Mouse (Mus musculus): ENCODE results near the gene Skap2. TPM values are rescaled to one million over a fixed set of nuclear protein-coding genes. Genes with fewer than 3 reads are reported as not detected.

Gene Skap2
- polyA plus RNA-seq, 1 experiment = 13.3 TPM

DNA sequence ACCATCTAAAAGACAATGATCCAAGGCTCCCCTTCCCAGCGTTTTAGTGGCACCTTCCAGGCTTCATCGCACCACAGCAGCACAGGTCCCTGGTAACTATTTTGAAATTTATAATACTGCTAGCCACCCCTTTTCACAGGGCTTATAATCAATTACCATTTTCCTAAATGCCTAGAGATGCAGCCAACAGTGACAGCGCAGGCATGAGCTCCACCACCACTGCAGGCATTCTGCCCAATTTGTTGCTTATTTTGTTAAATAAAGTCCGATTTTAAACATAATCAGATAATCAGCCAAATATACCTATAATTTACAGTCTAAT is 13.2 kb downstream of the Skap2 start:
- Histone ChIP-seq H3K79me2 (ENCODE audit: control insufficient read depth, insufficient read depth) (no peaks in the 10 kb centered on the region), H3K27me3 (ENCODE audit: control insufficient read depth, insufficient read depth, insufficient read length) (no peaks in the 10 kb centered on the region), H3K79me3 (ENCODE audit: low read depth) (no peaks in the 10 kb centered on the region), H3ac (ENCODE audit: control insufficient read depth, insufficient read length, low read depth) (no peak overlapping the region), H3K36me3 (ENCODE audit: control insufficient read depth, insufficient read depth) (peaks cover 3% of the 10 kb centered on the region), H3K4me3 (ENCODE audit: insufficient read depth, poor library complexity, severe bottlenecking) (no peak overlapping the region)
- no peak for TF ChIP-seq MYOG (IDR thresholded peaks at IDR 0.05; ENCODE audit: control insufficient read depth, extremely low read depth, insufficient read length)
- no peak for TF ChIP-seq MAX (IDR thresholded peaks at IDR 0.05)
- TF ChIP-seq CEBPB (IDR thresholded peaks at IDR 0.05; ENCODE audit: low read depth) = no peak
- TF ChIP-seq CTCF (IDR thresholded peaks at IDR 0.05; ENCODE audit: control insufficient read depth, insufficient read depth, insufficient read length) = no peak
- TF ChIP-seq USF1 (IDR thresholded peaks at IDR 0.05; ENCODE audit: low read depth) = no peak
- no peak for TF ChIP-seq FOSL1 (IDR thresholded peaks at IDR 0.05; ENCODE audit: insufficient read depth, low read length, poor library complexity, severe bottlenecking)

DNA sequence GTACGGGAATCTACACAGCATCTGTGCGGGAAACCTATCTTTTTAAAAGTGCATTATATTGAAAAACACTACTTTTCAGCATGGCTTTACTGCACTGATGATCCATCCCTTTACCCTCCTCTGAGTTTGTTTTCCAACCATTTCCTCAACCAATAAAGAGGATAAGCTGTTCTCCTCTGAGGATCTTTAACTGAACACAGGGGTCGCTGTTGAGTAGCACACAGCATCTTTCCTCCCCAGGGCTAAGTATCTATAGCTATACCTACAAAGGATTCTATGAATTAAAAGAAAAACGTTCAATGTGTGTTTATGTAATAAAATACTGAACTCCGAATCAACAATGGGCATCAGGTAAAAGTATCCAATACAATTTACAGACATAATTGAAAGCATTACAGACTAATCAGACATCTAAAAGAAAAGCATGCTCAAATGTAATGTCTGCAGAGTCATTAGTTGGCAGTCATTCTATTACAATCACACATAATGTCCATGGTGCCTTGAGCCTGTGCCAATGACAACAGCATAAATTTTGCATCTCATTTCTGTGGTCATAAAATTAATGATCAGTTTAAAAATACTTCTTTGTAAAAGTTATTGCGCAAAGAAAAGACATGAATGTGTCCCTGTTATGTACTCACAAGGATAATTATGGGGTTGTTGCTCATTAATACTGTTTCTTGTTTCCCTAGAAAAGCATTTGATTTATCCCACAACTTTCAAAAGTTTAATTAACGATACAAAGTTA is 13.8 kb downstream of the Skap2 start:
- no peaks in the 10 kb centered on the region for H3K27me3 ChIP-seq (ENCODE audit: control insufficient read depth, insufficient read depth, insufficient read length)
- H3K4me3 ChIP-seq (ENCODE audit: insufficient read depth, poor library complexity, severe bottlenecking) = no peak overlapping the region
- TF ChIP-seq USF1 (IDR thresholded peaks at IDR 0.05; ENCODE audit: low read depth) (no peak), MYOG (IDR thresholded peaks at IDR 0.05; ENCODE audit: control insufficient read depth, extremely low read depth, insufficient read length) (no peak), MAX (IDR thresholded peaks at IDR 0.05) (no peak), CTCF (IDR thresholded peaks at IDR 0.05; ENCODE audit: control insufficient read depth, insufficient read depth, insufficient read length) (no peak), MYOD1 (IDR thresholded peaks at IDR 0.05; ENCODE audit: control insufficient read depth, insufficient read length, low read depth) (no peak), FOSL1 (IDR thresholded peaks at IDR 0.05; ENCODE audit: insufficient read depth, low read length, poor library complexity, severe bottlenecking) (no peak), CEBPB (IDR thresholded peaks at IDR 0.05; ENCODE audit: low read depth) (no peak)
- H3ac ChIP-seq (ENCODE audit: control insufficient read depth, insufficient read length, low read depth) = no peak overlapping the region
- H3K36me3 ChIP-seq (ENCODE audit: control insufficient read depth, insufficient read depth) = peaks cover 3% of the 10 kb centered on the region
- H3K79me3 ChIP-seq (ENCODE audit: low read depth) = no peaks in the 10 kb centered on the region
- no peaks in the 10 kb centered on the region for H3K79me2 ChIP-seq (ENCODE audit: control insufficient read depth, insufficient read depth)

DNA sequence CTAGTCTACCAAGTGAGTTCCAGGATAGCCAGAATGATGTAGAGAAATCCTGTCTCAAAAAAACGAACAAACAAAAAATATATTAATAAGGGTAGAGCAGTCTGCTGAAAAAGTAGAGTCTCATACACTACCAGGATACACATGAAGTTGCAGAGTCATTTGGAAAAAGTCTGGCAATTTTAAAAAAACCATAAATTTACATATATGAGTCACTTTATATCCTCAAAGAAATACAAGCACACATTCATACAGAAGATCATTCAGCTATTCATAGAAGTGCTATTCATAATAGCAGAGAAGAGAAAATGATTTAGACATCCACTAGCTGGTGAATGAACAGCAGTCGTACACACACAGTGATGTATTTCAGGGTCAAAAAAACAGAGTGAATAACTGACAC is 24.4 kb downstream of the Skap2 start:
- Histone ChIP-seq H3K79me2 (ENCODE audit: control insufficient read depth, insufficient read depth) (no peaks in the 10 kb centered on the region), H3K27me3 (ENCODE audit: control insufficient read depth, insufficient read depth, insufficient read length) (no peaks in the 10 kb centered on the region), H3K79me3 (ENCODE audit: low read depth) (no peaks in the 10 kb centered on the region), H3K4me3 (ENCODE audit: insufficient read depth, poor library complexity, severe bottlenecking) (no peak overlapping the region), H3K36me3 (ENCODE audit: control insufficient read depth, insufficient read depth) (peaks cover 3% of the 10 kb centered on the region), H3ac (ENCODE audit: control insufficient read depth, insufficient read length, low read depth) (no peak overlapping the region)
- TF ChIP-seq CTCF (IDR thresholded peaks at IDR 0.05; ENCODE audit: control insufficient read depth, insufficient read depth, insufficient read length) (no peak), CEBPB (IDR thresholded peaks at IDR 0.05; ENCODE audit: low read depth) (no peak), USF1 (IDR thresholded peaks at IDR 0.05; ENCODE audit: low read depth) (no peak), MYOD1 (IDR thresholded peaks at IDR 0.05; ENCODE audit: control insufficient read depth, insufficient read length, low read depth) (no peak), MYOG (IDR thresholded peaks at IDR 0.05; ENCODE audit: control insufficient read depth, extremely low read depth, insufficient read length) (no peak)

DNA sequence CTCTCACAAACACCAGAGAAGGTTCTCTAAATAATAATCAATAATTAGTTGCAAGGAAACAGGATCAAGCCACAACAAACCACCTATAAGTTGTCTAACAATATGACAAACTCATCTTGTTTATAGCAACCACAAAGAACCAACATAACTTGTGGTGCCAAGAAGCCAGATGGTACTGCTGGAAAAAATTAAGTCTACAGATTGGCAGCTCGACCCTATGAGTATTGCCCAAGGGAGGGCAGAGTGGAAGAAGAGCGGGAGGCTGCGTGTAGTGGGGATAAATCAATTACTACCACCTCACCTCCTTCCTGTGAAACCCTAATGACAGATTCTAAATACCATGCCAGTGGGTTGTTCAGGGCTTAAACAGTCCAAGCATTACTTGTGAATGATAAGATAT is 34.7 kb downstream of the Skap2 start:
- Histone ChIP-seq H3K79me2 (ENCODE audit: control insufficient read depth, insufficient read depth) (no peaks in the 10 kb centered on the region), H3K4me3 (ENCODE audit: insufficient read depth, poor library complexity, severe bottlenecking) (no peak overlapping the region), H3K27me3 (ENCODE audit: control insufficient read depth, insufficient read depth, insufficient read length) (no peaks in the 10 kb centered on the region), H3ac (ENCODE audit: control insufficient read depth, insufficient read length, low read depth) (no peak overlapping the region), H3K79me3 (ENCODE audit: low read depth) (no peaks in the 10 kb centered on the region), H3K36me3 (ENCODE audit: control insufficient read depth, insufficient read depth) (no peaks in the 10 kb centered on the region)
- TF ChIP-seq FOSL1 (IDR thresholded peaks at IDR 0.05; ENCODE audit: insufficient read depth, low read length, poor library complexity, severe bottlenecking) (no peak), CEBPB (IDR thresholded peaks at IDR 0.05; ENCODE audit: low read depth) (no peak), USF1 (IDR thresholded peaks at IDR 0.05; ENCODE audit: low read depth) (no peak), CTCF (IDR thresholded peaks at IDR 0.05; ENCODE audit: control insufficient read depth, insufficient read depth, insufficient read length) (no peak), MAX (IDR thresholded peaks at IDR 0.05) (no peak), MYOG (IDR thresholded peaks at IDR 0.05; ENCODE audit: control insufficient read depth, extremely low read depth, insufficient read length) (no peak), MYOD1 (IDR thresholded peaks at IDR 0.05; ENCODE audit: control insufficient read depth, insufficient read length, low read depth) (no peak)

DNA sequence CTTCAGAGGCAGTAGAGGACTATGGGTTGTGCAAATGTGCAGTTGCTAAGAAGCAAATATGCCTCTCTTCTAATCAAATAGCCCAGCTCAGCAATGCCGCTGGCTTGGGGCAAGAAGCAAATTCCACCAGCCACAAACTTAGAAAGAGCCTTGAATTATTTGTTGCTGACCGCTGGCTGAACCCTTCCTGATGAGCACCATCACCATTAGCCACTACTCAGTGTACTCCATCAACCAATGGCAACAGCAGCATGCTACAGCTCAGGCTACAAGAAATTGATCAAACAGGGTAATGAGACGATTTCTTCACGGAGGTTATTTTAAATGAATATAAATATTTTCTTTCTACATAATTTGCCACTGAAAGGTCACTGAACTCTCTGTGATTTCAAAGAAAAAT is 36.6 kb downstream of the Skap2 start:
- no peaks in the 10 kb centered on the region for H3K27me3 ChIP-seq (ENCODE audit: control insufficient read depth, insufficient read depth, insufficient read length)
- no peak for TF ChIP-seq MAX (IDR thresholded peaks at IDR 0.05)
- TF ChIP-seq MYOD1 (IDR thresholded peaks at IDR 0.05; ENCODE audit: control insufficient read depth, insufficient read length, low read depth) = no peak
- TF ChIP-seq CEBPB (IDR thresholded peaks at IDR 0.05; ENCODE audit: low read depth) = no peak
- no peak for TF ChIP-seq USF1 (IDR thresholded peaks at IDR 0.05; ENCODE audit: low read depth)
- TF ChIP-seq MYOG (IDR thresholded peaks at IDR 0.05; ENCODE audit: control insufficient read depth, extremely low read depth, insufficient read length) = no peak
- TF ChIP-seq CTCF (IDR thresholded peaks at IDR 0.05; ENCODE audit: control insufficient read depth, insufficient read depth, insufficient read length) = no peak
- TF ChIP-seq FOSL1 (IDR thresholded peaks at IDR 0.05; ENCODE audit: insufficient read depth, low read length, poor library complexity, severe bottlenecking) = no peak

DNA sequence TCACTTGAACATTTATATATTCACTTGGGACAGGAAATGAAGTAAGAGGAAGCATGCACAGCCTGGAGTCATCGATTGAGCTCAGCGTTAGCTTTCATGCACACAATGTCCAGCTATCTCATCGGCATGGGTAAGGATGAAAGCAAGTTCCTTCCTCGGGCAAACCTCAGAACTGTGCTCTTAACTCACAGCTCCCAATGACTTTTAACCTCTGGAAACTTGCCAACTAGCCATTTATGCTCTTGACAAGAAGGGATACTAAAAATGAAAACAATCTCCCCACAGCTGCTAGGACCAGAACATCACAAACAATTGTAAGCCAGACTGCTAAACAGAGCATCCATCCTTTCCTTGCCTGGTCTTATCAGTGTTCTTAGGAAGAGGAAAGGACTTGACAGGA is 53.4 kb downstream of the Skap2 start:
- Histone ChIP-seq H3K27me3 (ENCODE audit: control insufficient read depth, insufficient read depth, insufficient read length) (no peaks in the 10 kb centered on the region), H3K79me2 (ENCODE audit: control insufficient read depth, insufficient read depth) (no peaks in the 10 kb centered on the region), H3K36me3 (ENCODE audit: control insufficient read depth, insufficient read depth) (no peaks in the 10 kb centered on the region), H3ac (ENCODE audit: control insufficient read depth, insufficient read length, low read depth) (no peak overlapping the region), H3K4me3 (ENCODE audit: insufficient read depth, poor library complexity, severe bottlenecking) (no peak overlapping the region), H3K79me3 (ENCODE audit: low read depth) (no peaks in the 10 kb centered on the region)
- TF ChIP-seq USF1 (IDR thresholded peaks at IDR 0.05; ENCODE audit: low read depth) (no peak), MYOD1 (IDR thresholded peaks at IDR 0.05; ENCODE audit: control insufficient read depth, insufficient read length, low read depth) (no peak), CTCF (IDR thresholded peaks at IDR 0.05; ENCODE audit: control insufficient read depth, insufficient read depth, insufficient read length) (no peak), CEBPB (IDR thresholded peaks at IDR 0.05; ENCODE audit: low read depth) (no peak), MAX (IDR thresholded peaks at IDR 0.05) (no peak)

More for the DNA sequence above, 36.6 kb downstream of the Skap2 start:
- no peak overlapping the region for H3K4me3 ChIP-seq (ENCODE audit: insufficient read depth, poor library complexity, severe bottlenecking)
- no peak overlapping the region for H3ac ChIP-seq (ENCODE audit: control insufficient read depth, insufficient read length, low read depth)
- no peaks in the 10 kb centered on the region for H3K79me3 ChIP-seq (ENCODE audit: low read depth)
- no peaks in the 10 kb centered on the region for H3K36me3 ChIP-seq (ENCODE audit: control insufficient read depth, insufficient read depth)
- no peaks in the 10 kb centered on the region for H3K79me2 ChIP-seq (ENCODE audit: control insufficient read depth, insufficient read depth)
